Mouse (Mus musculus) Patski (cell line): Measurements from ENCODE around the gene Ccdc28b. TPM values are rescaled to one million over a fixed set of nuclear protein-coding genes. Genes with fewer than 3 reads are reported as not detected.

ENCODE experiments used
- ATAC-seq: fragments of 100-300 bp; one replicate; pipeline ENCODE4 v1.8.0; 2021
- CTCF ChIA-PET: fragments of 350-600 bp; sonication (Branson Sonifier 250); formaldehyde crosslinking; loops from one replicate; lab custom pipeline; 2022; ENCODE audit warnings: inconsistent platforms; lab: Charles Lee
- POLR2A ChIA-PET: fragments of 350-600 bp; sonication (Branson Sonifier 250); formaldehyde crosslinking; loops from one replicate; lab custom pipeline; 2022; ENCODE audit warnings: antibody characterized with exemption, inconsistent platforms; lab: Charles Lee
- DNase-seq: peaks from one replicate; pipeline ENCODE4 v3.0.0-alpha.2; 2011; ENCODE audit warnings: low read depth, low spot score
- H3K27me3 ChIP-seq: fragments of 371-371 bp; one replicate; pipeline ENCODE4 v1.5.1; 2021
- CTCF ChIP-seq: fragments of 100-300 bp; IDR thresholded peaks from one replicate; pipeline ENCODE4 v1.5.1; 2021
- in situ Hi-C: fragments of 300-500 bp; cut with MboI; formaldehyde crosslinking; loops from 3 replicates; pipeline ENCODE4 v1.11.1; 2018; ENCODE audit warnings: low pct_unique_long_range_greater_than_20kb, mixed read lengths
- polyA plus RNA-seq: library from polyadenylated mRNA; unstranded; gene quantifications from one replicate; pipeline ENCODE4 v1.2.3, GENCODE M21; 2021

Gene Ccdc28b
- polyA plus RNA-seq, 1 experiment from 2014 or later: 18.1 TPM

- H3K27me3 ChIP-seq: no peaks in the 10 kb centered on the region
- TF ChIP-seq CTCF: no peak
- in situ Hi-C loops: no loop called here
- CTCF ChIA-PET: no interaction called here
- DNase-seq (peak; percentile 95), ATAC-seq (peak; percentile 84)
- POLR2A ChIA-PET: interaction anchor here (0.5 to 1.5 kb wide), 5 partner anchors 10 to 45 kb away, joined by 3 to 5 read pairs (median 3); partner anchors contain the start of gene Ccdc28b
These were observed 17.1 kb upstream of the Ccdc28b start, which contains the start of gene Txlna for GRCm38 (mm10) chr4:129640638-129641467. Gene Txlna, minus strand, starts transcription at chr4:129641065.

GRCm38 (mm10) chr4:129640101-129640637 is 16.4 kb upstream of the Ccdc28b start:
- DNase-seq (no peak), ATAC-seq (no peak)
- TF ChIP-seq CTCF: no peak
- H3K27me3 ChIP-seq: no peaks in the 10 kb centered on the region
- ChIA-PET POLR2A (interaction anchor here (0.5 to 1.5 kb wide), 4 partner anchors 9 to 16 kb away, joined by 3 to 5 read pairs (median 3); partner anchors contain the start of gene Ccdc28b), CTCF (no interaction called here)
- in situ Hi-C loops: no loop called here

GRCm38 (mm10) chr4:129639221-129639620 is 15.5 kb upstream of the Ccdc28b start:
- DNase-seq: no peak
- POLR2A ChIA-PET: no interaction called here
- CTCF ChIA-PET: no interaction called here
- no peaks in the 10 kb centered on the region for H3K27me3 ChIP-seq
- in situ Hi-C loops: no loop called here
- ATAC-seq: no peak
- no peak for TF ChIP-seq CTCF

GRCm38 (mm10) chr4:129633852-129634251 is 10.1 kb upstream of the Ccdc28b start:
- no peak for ATAC-seq
- POLR2A ChIA-PET: interaction anchor here (0.6 kb wide), 1 partner anchor 11 kb away, joined by 4 read pairs; no protein-coding TSS in a partner anchor
- in situ Hi-C loops: no loop called here
- H3K27me3 ChIP-seq: no peaks in the 10 kb centered on the region
- no peak for DNase-seq
- CTCF ChIA-PET: interaction anchor here (1.5 kb wide), 1 partner anchor 9 kb away, joined by 3 read pairs; no protein-coding TSS in a partner anchor
- no peak for TF ChIP-seq CTCF

GRCm38 (mm10) chr4:129631867-129632266 is 8.1 kb upstream of the Ccdc28b start:
- no peak for ATAC-seq
- in situ Hi-C loops: no loop called here
- H3K27me3 ChIP-seq: no peaks in the 10 kb centered on the region
- no peak for DNase-seq
- POLR2A ChIA-PET: interaction anchor here (1.6 kb wide), 1 partner anchor 9 kb away, joined by 3 read pairs; the partner anchor contains the start of gene Txlna
- TF ChIP-seq CTCF: no peak
- CTCF ChIA-PET: interaction anchor here (2.2 kb wide), 1 partner anchor 23 kb away, joined by 4 read pairs; no protein-coding TSS in a partner anchor

GRCm38 (mm10) chr4:129630944-129631343 is 7.2 kb upstream of the Ccdc28b start:
- DNase-seq (no peak), ATAC-seq (no peak)
- POLR2A ChIA-PET: interaction anchor here (1.6 kb wide), 1 partner anchor 10 kb away, joined by 3 read pairs; the partner anchor contains the start of gene Txlna
- in situ Hi-C loops: no loop called here
- TF ChIP-seq CTCF: no peak
- no peaks in the 10 kb centered on the region for H3K27me3 ChIP-seq
- CTCF ChIA-PET: no interaction called here

- CTCF ChIA-PET: no interaction called here
- DNase-seq (no peak), ATAC-seq (no peak)
- no peak for TF ChIP-seq CTCF
- in situ Hi-C loops: no loop called here
- POLR2A ChIA-PET: interaction anchor here (0.6 kb wide), 1 partner anchor 15 kb away, joined by 3 read pairs; the partner anchor contains the start of gene Txlna
- H3K27me3 ChIP-seq: no peaks in the 10 kb centered on the region
These were observed 2.3 kb upstream of the Ccdc28b start for GRCm38 (mm10) chr4:129626035-129626434.

GRCm38 (mm10) chr4:129625496-129625895 is 1.7 kb upstream of the Ccdc28b start:
- H3K27me3 ChIP-seq: no peaks in the 10 kb centered on the region
- in situ Hi-C loops: no loop called here
- ATAC-seq (no peak), DNase-seq (no peak)
- ChIA-PET POLR2A (interaction anchor here (0.9 kb wide), 1 partner anchor 15 kb away, joined by 5 read pairs; the partner anchor contains the start of gene Txlna), CTCF (interaction anchor here (1.5 kb wide), 1 partner anchor 9 kb away, joined by 3 read pairs; no protein-coding TSS in a partner anchor)
- no peak for TF ChIP-seq CTCF

- ATAC-seq: no peak
- TF ChIP-seq CTCF: no peak
- ChIA-PET CTCF (interaction anchor here (1.5 kb wide), 1 partner anchor 9 kb away, joined by 3 read pairs; no protein-coding TSS in a partner anchor), POLR2A (interaction anchor here (0.9 kb wide), 1 partner anchor 15 kb away, joined by 5 read pairs; the partner anchor contains the start of gene Txlna)
- in situ Hi-C loops: no loop called here
- no peak for DNase-seq
- H3K27me3 ChIP-seq: no peaks in the 10 kb centered on the region
These were observed 1.3 kb upstream of the Ccdc28b start for GRCm38 (mm10) chr4:129625029-129625370.

- ChIA-PET POLR2A (interaction anchor here (0.7 to 0.9 kb wide), 2 partner anchors 16 kb away, joined by 3 to 5 read pairs; partner anchors contain the start of gene Txlna), CTCF (interaction anchor here (1.5 kb wide), 1 partner anchor 10 kb away, joined by 3 read pairs; no protein-coding TSS in a partner anchor)
- in situ Hi-C loops: no loop called here
- ATAC-seq (peak; percentile 91), DNase-seq (no peak)
- no peak for TF ChIP-seq CTCF
- H3K27me3 ChIP-seq: no peaks in the 10 kb centered on the region
These were observed 708 bp upstream of the Ccdc28b start for GRCm38 (mm10) chr4:129624281-129625028.
